Mouse (Mus musculus) heart, embryonic 11.5 days (tissue): Measurements from ENCODE around the gene Gpatch2l. TPM values are rescaled to one million over a fixed set of nuclear protein-coding genes. Genes with fewer than 3 reads are reported as not detected.

Experiments used
- ATAC-seq: fragments of 200-750 bp; cut with Nextera tagmentation; replicated peaks from 2 replicates; pipeline ENCODE4 v1.8.0; 2017; ENCODE audit warnings: moderate library complexity; ENCODE audit not compliant: insufficient number of reproducible peaks, low FRiP score, low TSS enrichment
- H3K27ac ChIP-seq: fragments of 300-500 bp; sonication (generic); 2 replicates; pipeline ENCODE4 v1.5.1; 2014; ENCODE audit warnings: mild to moderate bottlenecking, low read depth, low read length
- H3K27me3 ChIP-seq: fragments of 300-500 bp; sonication (generic); 2 replicates; pipeline ENCODE4 v1.6.1; 2014; ENCODE audit warnings: mild to moderate bottlenecking, low read length, mixed read lengths; ENCODE audit not compliant: control insufficient read depth, insufficient read depth
- H3K36me3 ChIP-seq: fragments of 300-500 bp; sonication (generic); 2 replicates; pipeline ENCODE4 v1.6.1; 2014; ENCODE audit warnings: mild to moderate bottlenecking, low read length, moderate library complexity, mixed read lengths; ENCODE audit not compliant: control insufficient read depth, insufficient read depth
- H3K4me1 ChIP-seq: fragments of 300-500 bp; sonication (generic); 2 replicates; pipeline ENCODE4 v1.6.1; 2014; ENCODE audit warnings: low read length; ENCODE audit not compliant: control insufficient read depth, insufficient read depth
- H3K4me2 ChIP-seq: fragments of 300-500 bp; sonication (generic); 2 replicates; pipeline ENCODE4 v1.6.1; 2014; ENCODE audit warnings: mild to moderate bottlenecking, moderate library complexity
- H3K4me3 ChIP-seq: fragments of 300-500 bp; sonication (generic); 2 replicates; pipeline ENCODE4 v1.5.1; 2014; ENCODE audit warnings: low read depth, low read length
- H3K9ac ChIP-seq: fragments of 300-500 bp; sonication (generic); 2 replicates; pipeline ENCODE4 v1.6.1; 2014; ENCODE audit warnings: mild to moderate bottlenecking, low read depth, low read length, moderate library complexity
- H3K9me3 ChIP-seq: fragments of 300-500 bp; sonication (generic); replicated peaks from 2 replicates; pipeline ENCODE4 v1.6.1; 2016; ENCODE audit warnings: low read length; ENCODE audit not compliant: control insufficient read depth
- WGBS: fragments of 180-500 bp; shearing (Covaris S2); extraction: QIAGEN DNeasy Blood & Tissue Kit; methylation state at CpG from one replicate; pipeline ENCODE4 v1.1.7; 2014; ENCODE audit not compliant: insufficient replicate concordance; 5-methylcytosine and 5-hydroxymethylcytosine counted together
- polyA plus RNA-seq: library from polyadenylated mRNA; unstranded; fragments of >200 nt; fragmentation: Nextera tagmentation; extraction: Ambion mirVana; gene quantifications from 2 replicates; pipeline ENCODE4 v1.2.1, GENCODE M21; 2014

Gpatch2l gene
- polyA plus RNA-seq, 1 experiment from 2014 or later, result 10.8 TPM

GRCm38 (mm10) chr12:86271626-86272025 is 30.0 kb downstream of the Gpatch2l start:
- Histone ChIP-seq H3K27me3 (no peaks in the 10 kb centered on the region), H3K4me3 (no peak overlapping the region), H3K4me2 (no peak overlapping the region), H3K36me3 (peaks cover 7% of the 10 kb centered on the region), H3K9ac (no peak overlapping the region), H3K9me3 (no peaks in the 10 kb centered on the region), H3K27ac (no peak overlapping the region), H3K4me1 (peaks cover 2% of the 10 kb centered on the region; the same call in 1 of the 2 replicates)
- no peak for ATAC-seq
- WGBS, result 73% methylated on average over 9 of the region's 9 CpGs

GRCm38 (mm10) chr12:86274246-86274645 is 32.6 kb downstream of the Gpatch2l start:
- H3K9ac ChIP-seq, result no peak overlapping the region
- peaks cover 10% of the 10 kb centered on the region; the same call in 1 of the 2 replicates for H3K4me1 ChIP-seq
- ATAC-seq, result no peak
- H3K4me3 ChIP-seq, result no peak overlapping the region
- H3K4me2 ChIP-seq, result no peak overlapping the region
- H3K27me3 ChIP-seq, result no peaks in the 10 kb centered on the region
- no peak overlapping the region for H3K27ac ChIP-seq
- WGBS, result 64% methylated on average over 2 of the region's 2 CpGs
- H3K9me3 ChIP-seq, result no peaks in the 10 kb centered on the region
- H3K36me3 ChIP-seq, result peaks cover 9% of the 10 kb centered on the region; the same call in 1 of the 2 replicates

GRCm38 (mm10) chr12:86275731-86276130 is 34.1 kb downstream of the Gpatch2l start:
- WGBS, result 92% methylated on average over 3 of the region's 3 CpGs
- Histone ChIP-seq H3K27me3 (no peaks in the 10 kb centered on the region), H3K4me3 (no peak overlapping the region), H3K9ac (no peak overlapping the region), H3K4me1 (peaks cover 10% of the 10 kb centered on the region; the same call in 1 of the 2 replicates), H3K27ac (no peak overlapping the region), H3K9me3 (no peaks in the 10 kb centered on the region), H3K4me2 (no peak overlapping the region), H3K36me3 (peaks cover 5% of the 10 kb centered on the region; the same call in 1 of the 2 replicates)
- no peak for ATAC-seq

GRCm38 (mm10) chr12:86276463-86276862 is 34.8 kb downstream of the Gpatch2l start:
- ATAC-seq, result no peak; the same call in 1 of the 2 replicates
- H3K4me1 ChIP-seq, result peaks cover 10% of the 10 kb centered on the region; the same call in 1 of the 2 replicates
- WGBS, result 31% methylated on average over 2 of the region's 2 CpGs

GRCm38 (mm10) chr12:86276895-86277294 is 35.2 kb downstream of the Gpatch2l start:
- H3K4me2 ChIP-seq, result no peak overlapping the region
- ATAC-seq, result no peak
- H3K36me3 ChIP-seq, result peaks cover 5% of the 10 kb centered on the region; the same call in 1 of the 2 replicates
- no peak overlapping the region for H3K4me3 ChIP-seq
- WGBS, result 52% methylated on average over 5 of the region's 5 CpGs
- H3K27me3 ChIP-seq, result no peaks in the 10 kb centered on the region
- no peak overlapping the region for H3K9ac ChIP-seq
- no peaks in the 10 kb centered on the region for H3K9me3 ChIP-seq
- no peak overlapping the region for H3K27ac ChIP-seq
- H3K4me1 ChIP-seq, result peaks cover 10% of the 10 kb centered on the region; the same call in 1 of the 2 replicates

More at GRCm38 (mm10) chr12:86276463-86276862, 34.8 kb downstream of the Gpatch2l start:
- H3K4me3 ChIP-seq, result no peak overlapping the region
- no peaks in the 10 kb centered on the region for H3K27me3 ChIP-seq
- no peak overlapping the region for H3K9ac ChIP-seq
- H3K9me3 ChIP-seq, result no peaks in the 10 kb centered on the region
- peaks cover 5% of the 10 kb centered on the region; the same call in 1 of the 2 replicates for H3K36me3 ChIP-seq
- no peak overlapping the region for H3K4me2 ChIP-seq
- no peak overlapping the region for H3K27ac ChIP-seq

GRCm38 (mm10) chr12:86280000-86280399 is 38.3 kb downstream of the Gpatch2l start:
- Histone ChIP-seq H3K4me3 (no peak overlapping the region), H3K27me3 (no peaks in the 10 kb centered on the region), H3K4me1 (peaks cover 10% of the 10 kb centered on the region; the same call in 1 of the 2 replicates), H3K36me3 (peaks cover 5% of the 10 kb centered on the region), H3K9me3 (no peaks in the 10 kb centered on the region), H3K4me2 (no peak overlapping the region), H3K9ac (no peak overlapping the region), H3K27ac (no peak overlapping the region)
- ATAC-seq, result no peak
- WGBS, result 73% methylated on average over 10 of the region's 10 CpGs

GRCm38 (mm10) chr12:86285704-86286103 is 44.0 kb downstream of the Gpatch2l start:
- ATAC-seq, result no peak
- no peaks in the 10 kb centered on the region for H3K4me1 ChIP-seq
- no peak overlapping the region for H3K4me2 ChIP-seq
- no peak overlapping the region for H3K27ac ChIP-seq
- WGBS, result 92% methylated on average over 2 of the region's 2 CpGs
- no peaks in the 10 kb centered on the region for H3K27me3 ChIP-seq
- H3K36me3 ChIP-seq, result peaks cover 7% of the 10 kb centered on the region
- H3K4me3 ChIP-seq, result no peak overlapping the region
- no peaks in the 10 kb centered on the region for H3K9me3 ChIP-seq
- H3K9ac ChIP-seq, result no peak overlapping the region

GRCm38 (mm10) chr12:86297450-86297849 is 55.8 kb downstream of the Gpatch2l start:
- no peak for ATAC-seq
- Histone ChIP-seq H3K9me3 (peaks cover 3% of the 10 kb centered on the region; the same call in 1 of the 2 replicates), H3K4me2 (no peak overlapping the region), H3K4me1 (no peaks in the 10 kb centered on the region), H3K36me3 (no peaks in the 10 kb centered on the region), H3K27me3 (no peaks in the 10 kb centered on the region), H3K9ac (no peak overlapping the region), H3K4me3 (no peak overlapping the region), H3K27ac (no peak overlapping the region)
- 71% methylated on average over 10 of the region's 10 CpGs for WGBS

- no peak overlapping the region for H3K27ac ChIP-seq
- no peaks in the 10 kb centered on the region for H3K36me3 ChIP-seq
- H3K9ac ChIP-seq, result no peak overlapping the region
- no peaks in the 10 kb centered on the region for H3K9me3 ChIP-seq
- H3K27me3 ChIP-seq, result no peaks in the 10 kb centered on the region
- no peak overlapping the region for H3K4me3 ChIP-seq
- WGBS, result 81% methylated on average over 10 of the region's 10 CpGs
- no peak for ATAC-seq
- H3K4me2 ChIP-seq, result no peak overlapping the region
- no peaks in the 10 kb centered on the region for H3K4me1 ChIP-seq
Observed at GRCm38 (mm10) chr12:86302973-86303372, 61.3 kb downstream of the Gpatch2l start.
